Mouse (Mus musculus): ENCODE results near the gene Lum. TPM values are rescaled to one million over a fixed set of nuclear protein-coding genes. Genes with fewer than 3 reads are reported as not detected.

Lum gene
- polyA plus RNA-seq, 1 experiment from 2014 or later, result 248 TPM

Other genes with a start within 250 kb of the Lum start
- gene Dcn, start 85.5 kb upstream of the Lum start, polyA plus RNA-seq (2014; fragmentation: Nextera tagmentation; extraction: Ambion mirVana), result 303 and 329 TPM in 2 replicates
- 0.46 and 0.53 TPM in 2 replicates for gene Kera, start 41.8 kb downstream of the Lum start, polyA plus RNA-seq (2014; fragmentation: Nextera tagmentation; extraction: Ambion mirVana)
- 0.47 and 0.60 TPM in 2 replicates for gene Epyc, start 78.9 kb downstream of the Lum start, polyA plus RNA-seq (2014; fragmentation: Nextera tagmentation; extraction: Ambion mirVana)
- not detected in 2 replicates for gene Ccer1, start 127.9 kb downstream of the Lum start, polyA plus RNA-seq (2014; fragmentation: Nextera tagmentation; extraction: Ambion mirVana)
- gene C030005K15Rik, start 161.6 kb downstream of the Lum start, polyA plus RNA-seq (2014; fragmentation: Nextera tagmentation; extraction: Ambion mirVana), result not detected in 2 replicates

Data from intestine, embryonic 14.5 days (tissue).